Mouse (Mus musculus): Measurements from ENCODE around the gene Psmb8.

The Psmb8 gene

GRCm38 (mm10) chr17:34196941-34197894 lies at the start of gene Psmb8:
TSS of gene Psmb8 (plus strand) at chr17:34197721.
- DNase-seq (ENCODE audit: low spot score), result peak; percentile 74

- no peak for DNase-seq (ENCODE audit: low spot score)
These were observed 44.6 kb upstream of the Psmb8 start, which contains the start of gene H2-DMb1 for GRCm38 (mm10) chr17:34152923-34153322. TSS of gene H2-DMb1 (plus strand) at chr17:34153072.

- DNase-seq (ENCODE audit: low spot score), result no peak
These were observed 42.0 kb upstream of the Psmb8 start for GRCm38 (mm10) chr17:34155534-34155933.

- no peak for DNase-seq (ENCODE audit: low spot score)
These were observed 33.2 kb upstream of the Psmb8 start for GRCm38 (mm10) chr17:34164202-34164895.

GRCm38 (mm10) chr17:34165033-34165730 lies 32.3 kb upstream of the Psmb8 start:
- DNase-seq (ENCODE audit: low spot score), result no peak

- DNase-seq (ENCODE audit: low spot score), result no peak
These were observed 28.2 kb upstream of the Psmb8 start for GRCm38 (mm10) chr17:34169279-34169678.

- DNase-seq (ENCODE audit: low spot score), result no peak
These were observed 27.0 kb upstream of the Psmb8 start for GRCm38 (mm10) chr17:34170487-34170876.

- peak; percentile 64 for DNase-seq (ENCODE audit: low spot score)
These were observed 26.5 kb upstream of the Psmb8 start for GRCm38 (mm10) chr17:34170877-34171498.

GRCm38 (mm10) chr17:34172528-34172927 lies 25.0 kb upstream of the Psmb8 start:
- DNase-seq (ENCODE audit: low spot score), result no peak

GRCm38 (mm10) chr17:34174075-34174474 lies 23.4 kb upstream of the Psmb8 start:
- no peak for DNase-seq (ENCODE audit: low spot score)

- DNase-seq (ENCODE audit: low spot score), result no peak
These were observed 20.3 kb upstream of the Psmb8 start for GRCm38 (mm10) chr17:34177179-34177578.

GRCm38 (mm10) chr17:34179019-34179418 lies 18.5 kb upstream of the Psmb8 start:
- DNase-seq (ENCODE audit: low spot score), result no peak

GRCm38 (mm10) chr17:34179913-34180859 lies 17.3 kb upstream of the Psmb8 start:
- DNase-seq (ENCODE audit: low spot score), result no peak

- no peak for DNase-seq (ENCODE audit: low spot score)
These were observed 13.8 kb upstream of the Psmb8 start for GRCm38 (mm10) chr17:34183564-34184219.

GRCm38 (mm10) chr17:34185526-34185925 lies 12.0 kb upstream of the Psmb8 start:
- no peak for DNase-seq (ENCODE audit: low spot score)

GRCm38 (mm10) chr17:34186885-34187260 lies 10.6 kb upstream of the Psmb8 start:
- DNase-seq (ENCODE audit: low spot score), result no peak

GRCm38 (mm10) chr17:34187261-34187916 lies 10.1 kb upstream of the Psmb8 start, which contains the start of the genes Tap1 and Psmb9:
TSS of gene Tap1 (plus strand) at chr17:34187553.
TSS of gene Psmb9 (minus strand) at chr17:34187764.
- DNase-seq (ENCODE audit: low spot score), result peak; percentile 97

- DNase-seq (ENCODE audit: low spot score), result no peak
These were observed 9.5 kb upstream of the Psmb8 start for GRCm38 (mm10) chr17:34188010-34188409.

GRCm38 (mm10) chr17:34188986-34189385 lies 8.5 kb upstream of the Psmb8 start:
- DNase-seq (ENCODE audit: low spot score), result no peak

GRCm38 (mm10) chr17:34192852-34193251 lies 4.7 kb upstream of the Psmb8 start:
- DNase-seq (ENCODE audit: low spot score), result no peak
